Mouse (Mus musculus): ENCODE results near the gene Cmklr1. TPM values are rescaled to one million over a fixed set of nuclear protein-coding genes. Genes with fewer than 3 reads are reported as not detected.

Cmklr1 gene
- polyA plus RNA-seq, 1 experiment from 2014 or later: 7.8 TPM

DNA sequence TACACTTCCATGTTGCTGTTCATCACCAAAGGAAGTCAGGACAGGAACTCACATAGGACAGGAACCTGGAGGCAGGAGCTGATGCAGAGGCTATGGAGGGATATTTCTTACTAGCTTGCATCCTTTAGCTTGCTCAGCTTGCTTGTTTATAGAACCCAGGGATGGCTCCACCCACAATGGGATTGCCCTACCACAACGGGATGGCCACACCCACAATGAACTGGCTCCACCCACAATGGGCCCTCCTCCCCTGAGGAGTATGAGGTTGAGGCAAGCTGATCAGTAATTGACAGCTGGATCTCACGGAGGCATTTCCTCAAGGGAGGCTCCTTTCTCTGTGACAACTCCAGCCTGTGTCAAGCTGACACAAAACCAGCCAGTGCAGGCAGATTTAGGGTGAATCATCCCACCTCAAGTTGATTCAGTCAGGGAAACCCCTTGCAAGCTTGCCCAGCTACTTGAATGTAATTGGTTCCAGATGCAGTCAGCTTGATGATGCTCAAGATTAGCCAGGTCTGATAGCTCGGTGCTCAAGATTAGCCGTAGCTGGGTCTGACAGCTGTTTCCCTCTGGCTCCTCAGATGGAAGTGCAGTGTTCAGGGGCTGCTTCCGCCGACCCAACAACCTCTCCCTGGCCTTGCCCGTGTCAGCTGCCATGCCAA is 80.0 kb downstream of the Cmklr1 start:
- H3K4me1 ChIP-seq (ENCODE audit: control insufficient read depth, insufficient read depth, low read length): no peaks in the 10 kb centered on the region
- H3K9me3 ChIP-seq (ENCODE audit: control insufficient read depth, low read length): no peaks in the 10 kb centered on the region
- peak; percentile 73 for DNase-seq (ENCODE audit: low spot score)
- WGBS: 26% methylated on average over 7 of the region's 7 CpGs
- ATAC-seq (ENCODE audit: low read depth): no peak
- H3K4me2 ChIP-seq (ENCODE audit: low read depth, low read length): no peak overlapping the region
- H3K36me3 ChIP-seq (ENCODE audit: control insufficient read depth, insufficient read depth, low read length): no peaks in the 10 kb centered on the region
- H3K4me3 ChIP-seq (ENCODE audit: low read depth, low read length): no peak overlapping the region
- H3K9ac ChIP-seq (ENCODE audit: low read depth, low read length): no peak overlapping the region
- no peaks in the 10 kb centered on the region for H3K27me3 ChIP-seq (replicated peaks; ENCODE audit: control insufficient read depth, insufficient read depth, low read length)
- no peak overlapping the region for H3K27ac ChIP-seq (replicated peaks; ENCODE audit: low read depth, low read length)

DNA sequence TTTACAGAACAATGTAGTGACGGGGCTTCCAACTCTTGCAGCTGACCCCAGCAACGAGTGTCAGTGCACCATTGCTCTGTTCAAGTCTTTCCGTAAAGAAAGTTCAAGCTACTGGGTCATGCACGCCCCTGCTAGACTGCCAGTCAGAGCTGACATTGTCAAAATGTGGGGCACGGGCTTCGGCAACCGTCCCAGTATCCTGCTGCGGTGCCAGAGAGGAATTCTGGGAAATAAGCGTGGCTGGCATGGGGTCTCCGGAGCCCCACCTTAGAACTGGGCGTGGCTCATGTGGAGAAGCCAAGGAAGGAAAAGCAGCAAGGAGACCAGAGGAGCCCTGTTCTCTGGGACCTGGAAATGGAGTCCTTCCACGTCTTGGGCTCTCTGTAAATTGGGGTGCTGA is 84.4 kb downstream of the Cmklr1 start:
- ATAC-seq (ENCODE audit: low read depth) (no peak), DNase-seq (ENCODE audit: low spot score) (no peak)
- Histone ChIP-seq H3K36me3 (ENCODE audit: control insufficient read depth, insufficient read depth, low read length) (no peaks in the 10 kb centered on the region), H3K4me3 (ENCODE audit: low read depth, low read length) (no peak overlapping the region), H3K27me3 (replicated peaks; ENCODE audit: control insufficient read depth, insufficient read depth, low read length) (no peaks in the 10 kb centered on the region), H3K27ac (replicated peaks; ENCODE audit: low read depth, low read length) (no peak overlapping the region), H3K4me2 (ENCODE audit: low read depth, low read length) (no peak overlapping the region), H3K9me3 (ENCODE audit: control insufficient read depth, low read length) (no peaks in the 10 kb centered on the region), H3K4me1 (ENCODE audit: control insufficient read depth, insufficient read depth, low read length) (no peaks in the 10 kb centered on the region), H3K9ac (ENCODE audit: low read depth, low read length) (no peak overlapping the region)
- WGBS: 75% methylated on average over 12 of the region's 12 CpGs

DNA sequence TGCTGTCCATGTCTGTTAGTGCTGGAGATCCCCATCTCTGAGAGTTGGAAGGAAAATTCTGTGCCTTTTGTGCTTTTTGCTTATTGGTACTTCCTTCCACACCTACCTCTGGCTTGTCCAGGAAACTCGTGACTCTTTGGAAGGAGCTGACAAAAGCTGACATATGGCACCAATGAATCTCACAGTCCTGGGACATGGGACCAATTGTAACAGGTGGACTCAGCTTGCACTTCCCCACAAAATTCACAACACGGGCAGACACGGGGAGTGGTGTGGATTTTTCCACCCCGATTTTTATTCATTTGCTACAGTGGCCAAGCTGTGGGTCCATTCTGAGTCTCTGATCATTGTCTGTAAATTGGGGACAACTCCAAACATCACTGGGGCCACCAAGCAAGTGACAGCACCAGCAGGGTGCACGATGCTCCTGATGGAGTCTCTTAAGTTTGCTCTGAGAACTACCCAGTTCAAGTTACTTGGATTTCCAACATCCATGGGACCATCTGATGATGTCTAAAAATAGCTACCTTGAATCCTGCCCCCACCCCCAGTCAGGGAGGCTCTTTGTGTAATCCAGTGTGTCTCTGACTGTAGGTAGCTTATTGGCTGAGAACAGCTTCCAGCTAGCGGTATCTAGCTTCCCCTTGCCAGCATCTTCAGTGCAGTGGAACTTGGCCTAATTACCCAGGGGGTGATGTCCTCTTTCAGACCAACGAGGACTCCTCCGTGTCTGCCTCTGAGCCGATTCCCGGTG is 84.9 kb downstream of the Cmklr1 start:
- Histone ChIP-seq H3K4me1 (ENCODE audit: control insufficient read depth, insufficient read depth, low read length) (no peaks in the 10 kb centered on the region), H3K9me3 (ENCODE audit: control insufficient read depth, low read length) (no peaks in the 10 kb centered on the region), H3K36me3 (ENCODE audit: control insufficient read depth, insufficient read depth, low read length) (no peaks in the 10 kb centered on the region), H3K4me2 (ENCODE audit: low read depth, low read length) (no peak overlapping the region), H3K27ac (replicated peaks; ENCODE audit: low read depth, low read length) (no peak overlapping the region), H3K9ac (ENCODE audit: low read depth, low read length) (no peak overlapping the region), H3K27me3 (replicated peaks; ENCODE audit: control insufficient read depth, insufficient read depth, low read length) (no peaks in the 10 kb centered on the region), H3K4me3 (ENCODE audit: low read depth, low read length) (no peak overlapping the region)
- no peak for ATAC-seq (ENCODE audit: low read depth)
- no peak for DNase-seq (ENCODE audit: low spot score)
- 73% methylated on average over 10 of the region's 10 CpGs for WGBS

DNA sequence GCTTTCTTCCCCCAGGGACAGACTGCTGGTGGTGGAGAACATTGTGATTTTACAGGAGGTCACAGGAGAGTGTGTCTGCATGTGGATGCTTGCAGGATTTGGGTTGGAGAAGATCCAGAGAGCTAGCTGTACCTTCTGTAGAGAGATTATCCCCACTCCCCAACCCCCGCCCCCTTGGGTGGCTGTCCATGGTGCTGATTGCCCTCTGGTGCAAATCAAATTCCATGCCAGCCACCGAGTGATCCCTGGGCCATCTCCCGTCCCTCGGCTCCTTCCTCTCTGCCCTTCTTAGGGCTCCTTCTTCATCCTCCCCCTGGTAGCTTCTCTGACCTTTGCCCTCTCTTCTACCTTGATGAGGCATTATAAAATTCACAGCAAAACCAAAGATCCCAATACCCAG is 85.8 kb downstream of the Cmklr1 start:
- Histone ChIP-seq H3K4me3 (ENCODE audit: low read depth, low read length) (no peak overlapping the region), H3K27me3 (replicated peaks; ENCODE audit: control insufficient read depth, insufficient read depth, low read length) (no peaks in the 10 kb centered on the region), H3K4me2 (ENCODE audit: low read depth, low read length) (no peak overlapping the region), H3K36me3 (ENCODE audit: control insufficient read depth, insufficient read depth, low read length) (no peaks in the 10 kb centered on the region), H3K9me3 (ENCODE audit: control insufficient read depth, low read length) (no peaks in the 10 kb centered on the region), H3K27ac (replicated peaks; ENCODE audit: low read depth, low read length) (no peak overlapping the region), H3K4me1 (ENCODE audit: control insufficient read depth, insufficient read depth, low read length) (no peaks in the 10 kb centered on the region), H3K9ac (ENCODE audit: low read depth, low read length) (no peak overlapping the region)
- WGBS: 40% methylated on average over 3 of the region's 4 CpGs
- DNase-seq (ENCODE audit: low spot score): no peak
- ATAC-seq (ENCODE audit: low read depth): no peak

Other genes with a start within 250 kb of the Cmklr1 start
- 6.4 and 8.7 TPM in 2 replicates for gene Wscd2, start 160.1 kb downstream of the Cmklr1 start, polyA plus RNA-seq (2014; fragmentation: Nextera tagmentation; extraction: Ambion mirVana)
- gene 1700069L16Rik, start 74.3 kb upstream of the Cmklr1 start, polyA plus RNA-seq (2014; fragmentation: Nextera tagmentation; extraction: Ambion mirVana): not detected in 2 replicates
- 5.4 and 6.4 TPM in 2 replicates for gene Ficd, start 85.4 kb upstream of the Cmklr1 start, polyA plus RNA-seq (2014; fragmentation: Nextera tagmentation; extraction: Ambion mirVana)
- 37.2 and 39.3 TPM in 2 replicates for gene Sart3, start 122.1 kb upstream of the Cmklr1 start, polyA plus RNA-seq (2014; fragmentation: Nextera tagmentation; extraction: Ambion mirVana)
- 103 and 107 TPM in 2 replicates for gene Iscu, start 122.3 kb upstream of the Cmklr1 start, polyA plus RNA-seq (2014; fragmentation: Nextera tagmentation; extraction: Ambion mirVana)
- gene Tmem119, start 150.1 kb upstream of the Cmklr1 start, polyA plus RNA-seq (2014; fragmentation: Nextera tagmentation; extraction: Ambion mirVana): 94.4 and 109 TPM in 2 replicates
- gene Selplg, start 182.2 kb upstream of the Cmklr1 start, polyA plus RNA-seq (2014; fragmentation: Nextera tagmentation; extraction: Ambion mirVana): 4.9 and 5.2 TPM in 2 replicates

Measured in embryonic facial prominence, embryonic 14.5 days (tissue).